Mouse (Mus musculus): ENCODE data around the gene Pgls. TPM values are rescaled to one million over a fixed set of nuclear protein-coding genes. Genes with fewer than 3 reads are reported as not detected.

The Pgls gene
- polyA plus RNA-seq, 1 experiment from 2014 or later = 296 TPM

- ATAC-seq (replicated peaks; ENCODE audit: low FRiP score, low read depth) = no peak
- H3K36me3 ChIP-seq (ENCODE audit: insufficient read depth, low read length) = no peaks in the 10 kb centered on the region
- 0 out of 2 replicates have a peak, but pooled peaks cover 5% of the 10 kb centered on the region for H3K4me1 ChIP-seq (replicated peaks; ENCODE audit: insufficient read depth, low read length)
Observed at GRCm38 (mm10) chr8:71637149-71638095, 45.4 kb downstream of the Pgls start.

GRCm38 (mm10) chr8:71638321-71638720, 46.3 kb downstream of the Pgls start:
- Histone ChIP-seq H3K27ac (no peak overlapping the region), H3K27me3 (ENCODE audit: insufficient read depth, low read length) (no peaks in the 10 kb centered on the region), H3K4me2 (ENCODE audit: low read length) (no peak overlapping the region), H3K4me3 (replicated peaks; ENCODE audit: low read depth, low read length) (no peak overlapping the region), H3K9ac (ENCODE audit: low read depth, low read length) (no peak overlapping the region), H3K9me3 (replicated peaks; ENCODE audit: low read length) (no peaks in the 10 kb centered on the region), H3K36me3 (ENCODE audit: insufficient read depth, low read length) (no peaks in the 10 kb centered on the region), H3K4me1 (replicated peaks; ENCODE audit: insufficient read depth, low read length) (0 out of 2 replicates have a peak, but pooled peaks cover 5% of the 10 kb centered on the region)
- no peak for TF ChIP-seq CTCF (IDR thresholded peaks at IDR 0.05; ENCODE audit: low read depth)
- 69% methylated on average over 6 of the region's 6 CpGs for WGBS
- ATAC-seq (replicated peaks; ENCODE audit: low FRiP score, low read depth) (no peak), DNase-seq (ENCODE audit: low spot score) (no peak)

More at GRCm38 (mm10) chr8:71637149-71638095, 45.4 kb downstream of the Pgls start:
- H3K9me3 ChIP-seq (replicated peaks; ENCODE audit: low read length) = no peaks in the 10 kb centered on the region
- H3K4me3 ChIP-seq (replicated peaks; ENCODE audit: low read depth, low read length) = no peak overlapping the region
- no peak overlapping the region for H3K9ac ChIP-seq (ENCODE audit: low read depth, low read length)
- H3K27ac ChIP-seq = no peak overlapping the region
- no peak for TF ChIP-seq CTCF (IDR thresholded peaks at IDR 0.05; ENCODE audit: low read depth)
- no peak overlapping the region for H3K4me2 ChIP-seq (ENCODE audit: low read length)
- DNase-seq (ENCODE audit: low spot score) = no peak
- 70% methylated on average over 8 of the region's 8 CpGs for WGBS
- no peaks in the 10 kb centered on the region for H3K27me3 ChIP-seq (ENCODE audit: insufficient read depth, low read length)

GRCm38 (mm10) chr8:71639318-71639717, 47.3 kb downstream of the Pgls start:
- no peak overlapping the region for H3K27ac ChIP-seq
- 90% methylated on average over 4 of the region's 4 CpGs for WGBS
- H3K4me3 ChIP-seq (replicated peaks; ENCODE audit: low read depth, low read length) = no peak overlapping the region
- no peak for ATAC-seq (replicated peaks; ENCODE audit: low FRiP score, low read depth)
- H3K36me3 ChIP-seq (ENCODE audit: insufficient read depth, low read length) = no peaks in the 10 kb centered on the region
- TF ChIP-seq CTCF (IDR thresholded peaks at IDR 0.05; ENCODE audit: low read depth) = no peak
- H3K4me2 ChIP-seq (ENCODE audit: low read length) = no peak overlapping the region
- no peaks in the 10 kb centered on the region for H3K9me3 ChIP-seq (replicated peaks; ENCODE audit: low read length)
- H3K9ac ChIP-seq (ENCODE audit: low read depth, low read length) = no peak overlapping the region
- no peak for DNase-seq (ENCODE audit: low spot score)
- no peaks in the 10 kb centered on the region for H3K27me3 ChIP-seq (ENCODE audit: insufficient read depth, low read length)
- 0 out of 2 replicates have a peak, but pooled peaks cover 3% of the 10 kb centered on the region for H3K4me1 ChIP-seq (replicated peaks; ENCODE audit: insufficient read depth, low read length)

GRCm38 (mm10) chr8:71645510-71645909, 53.5 kb downstream of the Pgls start:
- no peak for TF ChIP-seq CTCF (IDR thresholded peaks at IDR 0.05; ENCODE audit: low read depth)
- no peak overlapping the region for H3K9ac ChIP-seq (ENCODE audit: low read depth, low read length)
- H3K4me3 ChIP-seq (replicated peaks; ENCODE audit: low read depth, low read length) = no peak overlapping the region
- WGBS = 83% methylated on average over 9 of the region's 9 CpGs
- DNase-seq (ENCODE audit: low spot score) (no peak), ATAC-seq (replicated peaks; ENCODE audit: low FRiP score, low read depth) (no peak)
- no peaks in the 10 kb centered on the region for H3K27me3 ChIP-seq (ENCODE audit: insufficient read depth, low read length)
- no peaks in the 10 kb centered on the region for H3K4me1 ChIP-seq (replicated peaks; ENCODE audit: insufficient read depth, low read length)
- no peak overlapping the region for H3K4me2 ChIP-seq (ENCODE audit: low read length)
- no peak overlapping the region for H3K27ac ChIP-seq
- H3K36me3 ChIP-seq (ENCODE audit: insufficient read depth, low read length) = no peaks in the 10 kb centered on the region
- H3K9me3 ChIP-seq (replicated peaks; ENCODE audit: low read length) = no peaks in the 10 kb centered on the region

Small RNA genes within 50 kb of the gene (microRNA-seq; reads per million reads assigned to microRNA genes)
- gene Mir6769b = not detected

Other genes starting within 250 kb of the Pgls start
- 129 and 140 TPM in 2 replicates for gene Use1, start 225.3 kb upstream of the Pgls start, polyA plus RNA-seq (2015; fragmentation: Nextera tagmentation; extraction: Ambion mirVana)
- 8.1 and 8.4 TPM in 2 replicates for gene Ocel1, start 220.9 kb upstream of the Pgls start, polyA plus RNA-seq (2015; fragmentation: Nextera tagmentation; extraction: Ambion mirVana)
- gene Nr2f6, start 210.2 kb upstream of the Pgls start, polyA plus RNA-seq (2015; fragmentation: Nextera tagmentation; extraction: Ambion mirVana) = 110 and 138 TPM in 2 replicates
- gene Ushbp1, start 196.4 kb upstream of the Pgls start, polyA plus RNA-seq (2015; fragmentation: Nextera tagmentation; extraction: Ambion mirVana) = 18.8 and 20.4 TPM in 2 replicates
- 92.3 and 96.4 TPM in 2 replicates for gene Babam1, start 195.3 kb upstream of the Pgls start, polyA plus RNA-seq (2015; fragmentation: Nextera tagmentation; extraction: Ambion mirVana)
- 7.9 and 9.2 TPM in 2 replicates for gene Ankle1, start 186.2 kb upstream of the Pgls start, polyA plus RNA-seq (2015; fragmentation: Nextera tagmentation; extraction: Ambion mirVana)
- gene Abhd8, start 128.5 kb upstream of the Pgls start, polyA plus RNA-seq (2015; fragmentation: Nextera tagmentation; extraction: Ambion mirVana) = 35.0 and 38.3 TPM in 2 replicates
- 242 and 245 TPM in 2 replicates for gene Mrpl34, start 127.2 kb upstream of the Pgls start, polyA plus RNA-seq (2015; fragmentation: Nextera tagmentation; extraction: Ambion mirVana)
- 88.0 and 93.7 TPM in 2 replicates for gene Dda1, start 123.0 kb upstream of the Pgls start, polyA plus RNA-seq (2015; fragmentation: Nextera tagmentation; extraction: Ambion mirVana)
- 0.84 and 1.4 TPM in 2 replicates for gene Ano8, start 106.2 kb upstream of the Pgls start, polyA plus RNA-seq (2015; fragmentation: Nextera tagmentation; extraction: Ambion mirVana)
- gene Gtpbp3, start 104.1 kb upstream of the Pgls start, polyA plus RNA-seq (2015; fragmentation: Nextera tagmentation; extraction: Ambion mirVana) = 14.5 and 14.6 TPM in 2 replicates
- gene Plvap, start 80.4 kb upstream of the Pgls start, polyA plus RNA-seq (2015; fragmentation: Nextera tagmentation; extraction: Ambion mirVana) = 182 and 208 TPM in 2 replicates
- 0.19 and 0.20 TPM in 2 replicates for gene Ccdc194, start 66.5 kb upstream of the Pgls start, polyA plus RNA-seq (2015; fragmentation: Nextera tagmentation; extraction: Ambion mirVana)
- 106 and 124 TPM in 2 replicates for gene Bst2, start 54.7 kb upstream of the Pgls start, polyA plus RNA-seq (2015; fragmentation: Nextera tagmentation; extraction: Ambion mirVana)
- 129 and 131 TPM in 2 replicates for gene Mvb12a, start 49.3 kb upstream of the Pgls start, polyA plus RNA-seq (2015; fragmentation: Nextera tagmentation; extraction: Ambion mirVana)
- gene Tmem221, start 33.3 kb upstream of the Pgls start, polyA plus RNA-seq (2015; fragmentation: Nextera tagmentation; extraction: Ambion mirVana) = 17.1 and 19.1 TPM in 2 replicates
- 0.13 and 0.20 TPM in 2 replicates for gene Nxnl1, start 25.6 kb upstream of the Pgls start, polyA plus RNA-seq (2015; fragmentation: Nextera tagmentation; extraction: Ambion mirVana)
- 50.5 and 53.7 TPM in 2 replicates for gene Slc27a1, start 23.3 kb upstream of the Pgls start, polyA plus RNA-seq (2015; fragmentation: Nextera tagmentation; extraction: Ambion mirVana)
- gene Fam129c, start 5.5 kb downstream of the Pgls start, polyA plus RNA-seq (2015; fragmentation: Nextera tagmentation; extraction: Ambion mirVana) = 2.5 and 2.8 TPM in 2 replicates
- 64.1 and 66.2 TPM in 2 replicates for gene Colgalt1, start 18.8 kb downstream of the Pgls start, polyA plus RNA-seq (2015; fragmentation: Nextera tagmentation; extraction: Ambion mirVana)
- 0.50 and 0.60 TPM in 2 replicates for gene Unc13a, start 79.6 kb downstream of the Pgls start, polyA plus RNA-seq (2015; fragmentation: Nextera tagmentation; extraction: Ambion mirVana)
- gene Jak3, start 84.1 kb downstream of the Pgls start, polyA plus RNA-seq (2015; fragmentation: Nextera tagmentation; extraction: Ambion mirVana) = 5.3 TPM in 2 replicates
- gene Insl3, start 97.0 kb downstream of the Pgls start, polyA plus RNA-seq (2015; fragmentation: Nextera tagmentation; extraction: Ambion mirVana) = 1.3 TPM in 2 replicates
- gene B3gnt3, start 109.6 kb downstream of the Pgls start, polyA plus RNA-seq (2015; fragmentation: Nextera tagmentation; extraction: Ambion mirVana) = 4.3 TPM in 2 replicates
- 3.4 and 4.1 TPM in 2 replicates for gene Fcho1, start 133.5 kb downstream of the Pgls start, polyA plus RNA-seq (2015; fragmentation: Nextera tagmentation; extraction: Ambion mirVana)